Mouse (Mus musculus) layer of hippocampus, postnatal 36 days (tissue): Measurements from ENCODE around the gene Tnk2. TPM values are rescaled to one million over a fixed set of nuclear protein-coding genes. Genes with fewer than 3 reads are reported as not detected.

Experiments used
- DNase-seq, 2 experiments: peaks; one replicate each; pipeline ENCODE4 v3.0.0; 2022
- total RNA-seq, 2 experiments: library from RNA; stranded (reverse); gene quantifications; 2 replicates each; pipeline ENCODE4 v1.2.3; 2021

The Tnk2 gene
- total RNA-seq = 100 to 1,000 TPM; 189 to 197 TPM

GRCm38 (mm10) chr16:32643661-32644061 is at the start of gene Tnk2:
Tnk2 (plus strand) TSS chr16:32643874.
- peak; percentile 86 for DNase-seq

GRCm38 (mm10) chr16:32593916-32594315 is 49.8 kb upstream of the Tnk2 start:
- no peak for DNase-seq

- DNase-seq = no peak
Measured at GRCm38 (mm10) chr16:32594701-32595100, 49.0 kb upstream of the Tnk2 start.

GRCm38 (mm10) chr16:32595142-32595855 is 48.4 kb upstream of the Tnk2 start:
- DNase-seq = no peak

GRCm38 (mm10) chr16:32597909-32598381 is 45.7 kb upstream of the Tnk2 start:
- DNase-seq = no peak

GRCm38 (mm10) chr16:32599151-32599550 is 44.5 kb upstream of the Tnk2 start:
- no peak for DNase-seq

- no peak for DNase-seq
Measured at GRCm38 (mm10) chr16:32602193-32602685, 41.4 kb upstream of the Tnk2 start.

- DNase-seq = no peak
Measured at GRCm38 (mm10) chr16:32607562-32608343, 35.9 kb upstream of the Tnk2 start.

GRCm38 (mm10) chr16:32608344-32608711 is 35.3 kb upstream of the Tnk2 start:
- DNase-seq = no peak

GRCm38 (mm10) chr16:32608712-32609400 is 34.8 kb upstream of the Tnk2 start, which contains the start of gene Tfrc:
Tfrc (plus strand) TSS chr16:32608920.
- DNase-seq = peak; percentile 96

- no peak for DNase-seq
Measured at GRCm38 (mm10) chr16:32609401-32609779, 34.3 kb upstream of the Tnk2 start.

- DNase-seq = no peak
Measured at GRCm38 (mm10) chr16:32610460-32611255, 33.0 kb upstream of the Tnk2 start.

GRCm38 (mm10) chr16:32612052-32612451 is 31.6 kb upstream of the Tnk2 start:
- DNase-seq = no peak

GRCm38 (mm10) chr16:32613269-32613834 is 30.3 kb upstream of the Tnk2 start:
- no peak for DNase-seq

GRCm38 (mm10) chr16:32614047-32614446 is 29.6 kb upstream of the Tnk2 start:
- DNase-seq = no peak

GRCm38 (mm10) chr16:32618946-32619345 is 24.7 kb upstream of the Tnk2 start:
- no peak for DNase-seq

- DNase-seq = no peak
Measured at GRCm38 (mm10) chr16:32628140-32628539, 15.5 kb upstream of the Tnk2 start.

- DNase-seq = no peak
Measured at GRCm38 (mm10) chr16:32632328-32632824, 11.3 kb upstream of the Tnk2 start.

- no peak for DNase-seq
Measured at GRCm38 (mm10) chr16:32633486-32634012, 10.1 kb upstream of the Tnk2 start.

GRCm38 (mm10) chr16:32634183-32634582 is 9.5 kb upstream of the Tnk2 start:
- no peak for DNase-seq

- DNase-seq = no peak
Measured at GRCm38 (mm10) chr16:32635314-32635713, 8.4 kb upstream of the Tnk2 start.
